Mouse (Mus musculus): ENCODE data around the gene Ripply2. TPM values are rescaled to one million over a fixed set of nuclear protein-coding genes. Genes with fewer than 3 reads are reported as not detected.

Ripply2 gene
- polyA plus RNA-seq, 1 experiment from 2014 or later = 6.8 TPM

GRCm38 (mm10) chr9:86991758-86992157 lies 23.6 kb upstream of the Ripply2 start:
- 90% methylated on average over 8 of the region's 8 CpGs for WGBS
- H3K27ac ChIP-seq (replicated peaks) = no peak overlapping the region
- no peaks in the 10 kb centered on the region for H3K27me3 ChIP-seq
- H3K4me1 ChIP-seq = no peaks in the 10 kb centered on the region
- no peak overlapping the region for H3K4me3 ChIP-seq
- H3K9ac ChIP-seq (replicated peaks) = no peak overlapping the region
- H3K36me3 ChIP-seq = no peaks in the 10 kb centered on the region
- ATAC-seq (replicated peaks) = no peak
- no peak overlapping the region for H3K4me2 ChIP-seq (replicated peaks)
- H3K9me3 ChIP-seq = no peaks in the 10 kb centered on the region

- Histone ChIP-seq H3K4me2 (replicated peaks) (no peak overlapping the region), H3K4me3 (no peak overlapping the region), H3K4me1 (no peaks in the 10 kb centered on the region), H3K36me3 (no peaks in the 10 kb centered on the region), H3K9me3 (no peaks in the 10 kb centered on the region), H3K9ac (replicated peaks) (no peak overlapping the region), H3K27ac (replicated peaks) (no peak overlapping the region), H3K27me3 (no peaks in the 10 kb centered on the region)
- WGBS = 70% methylated on average over 3 of the region's 3 CpGs
- no peak for ATAC-seq (replicated peaks)
Observed at GRCm38 (mm10) chr9:86997046-86997691, 18.2 kb upstream of the Ripply2 start.

GRCm38 (mm10) chr9:86999956-87000582 lies 15.3 kb upstream of the Ripply2 start:
- Histone ChIP-seq H3K36me3 (no peaks in the 10 kb centered on the region), H3K4me3 (no peak overlapping the region), H3K27ac (replicated peaks) (no peak overlapping the region), H3K27me3 (no peaks in the 10 kb centered on the region), H3K9me3 (no peaks in the 10 kb centered on the region), H3K4me2 (replicated peaks) (no peak overlapping the region), H3K4me1 (no peaks in the 10 kb centered on the region), H3K9ac (replicated peaks) (no peak overlapping the region)
- no peak for ATAC-seq (replicated peaks)
- 63% methylated on average over 2 of the region's 2 CpGs for WGBS

GRCm38 (mm10) chr9:87004701-87005434 lies 10.5 kb upstream of the Ripply2 start:
- H3K4me1 ChIP-seq = peaks cover 10% of the 10 kb centered on the region; the same call in 1 of the 2 replicates
- WGBS = 72% methylated on average over 6 of the region's 6 CpGs
- no peak overlapping the region for H3K4me3 ChIP-seq

GRCm38 (mm10) chr9:87005435-87005779 lies 9.9 kb upstream of the Ripply2 start:
- Histone ChIP-seq H3K4me1 (peaks cover 10% of the 10 kb centered on the region; the same call in 1 of the 2 replicates), H3K36me3 (no peaks in the 10 kb centered on the region), H3K27me3 (no peaks in the 10 kb centered on the region), H3K4me2 (replicated peaks) (no peak overlapping the region), H3K4me3 (no peak overlapping the region), H3K27ac (replicated peaks) (no peak overlapping the region), H3K9ac (replicated peaks) (no peak overlapping the region), H3K9me3 (no peaks in the 10 kb centered on the region)
- 63% methylated on average over 5 of the region's 5 CpGs for WGBS
- ATAC-seq (replicated peaks) = no peak

More at GRCm38 (mm10) chr9:87004701-87005434, 10.5 kb upstream of the Ripply2 start:
- H3K36me3 ChIP-seq = no peaks in the 10 kb centered on the region
- no peak overlapping the region for H3K9ac ChIP-seq (replicated peaks)
- ATAC-seq (replicated peaks) = no peak
- H3K27ac ChIP-seq (replicated peaks) = no peak overlapping the region
- H3K27me3 ChIP-seq = no peaks in the 10 kb centered on the region
- no peak overlapping the region for H3K4me2 ChIP-seq (replicated peaks)
- no peaks in the 10 kb centered on the region for H3K9me3 ChIP-seq

GRCm38 (mm10) chr9:87008507-87008906 lies 6.8 kb upstream of the Ripply2 start:
- Histone ChIP-seq H3K36me3 (no peaks in the 10 kb centered on the region), H3K4me1 (peaks cover 10% of the 10 kb centered on the region; the same call in 1 of the 2 replicates), H3K4me3 (no peak overlapping the region), H3K27me3 (no peaks in the 10 kb centered on the region), H3K4me2 (replicated peaks) (no peak overlapping the region), H3K9me3 (no peaks in the 10 kb centered on the region), H3K9ac (replicated peaks) (no peak overlapping the region), H3K27ac (replicated peaks) (no peak overlapping the region)
- WGBS = 44% methylated on average over 6 of the region's 6 CpGs
- ATAC-seq (replicated peaks) = peak; percentile 49; the same call in 1 of the 2 replicates

- Histone ChIP-seq H3K36me3 (no peaks in the 10 kb centered on the region), H3K27me3 (no peaks in the 10 kb centered on the region), H3K4me1 (peaks cover 10% of the 10 kb centered on the region; the same call in 1 of the 2 replicates), H3K4me2 (replicated peaks) (no peak overlapping the region), H3K4me3 (no peak overlapping the region), H3K9ac (replicated peaks) (no peak overlapping the region), H3K9me3 (no peaks in the 10 kb centered on the region), H3K27ac (replicated peaks) (no peak overlapping the region)
- 34% methylated on average over 1 of the region's 1 CpGs for WGBS
- peak; percentile 87 for ATAC-seq (replicated peaks)
Observed at GRCm38 (mm10) chr9:87008919-87009318, 6.4 kb upstream of the Ripply2 start.

GRCm38 (mm10) chr9:87015938-87016294 lies 579 bp downstream of the Ripply2 start:
- H3K9ac ChIP-seq (replicated peaks) = peak overlapping the region; percentile 75
- ATAC-seq (replicated peaks) = peak; percentile 77
- 4% methylated on average over 10 of the region's 10 CpGs for WGBS
- H3K27me3 ChIP-seq = 0 out of 2 replicates have a peak, but pooled peaks cover 3% of the 10 kb centered on the region
- peak overlapping the region; percentile 90 for H3K4me2 ChIP-seq (replicated peaks)
- H3K27ac ChIP-seq (replicated peaks) = no peak overlapping the region
- no peaks in the 10 kb centered on the region for H3K36me3 ChIP-seq
- peaks cover 10% of the 10 kb centered on the region for H3K4me1 ChIP-seq
- H3K9me3 ChIP-seq = no peaks in the 10 kb centered on the region
- H3K4me3 ChIP-seq = peak overlapping the region; percentile 60

- under 1% methylated on average over 52 of the region's 52 CpGs for WGBS
- Histone ChIP-seq H3K4me3 (peak within 1 kb of the TSS; percentile 70), H3K9me3 (no peaks in the 10 kb centered on the region), H3K27ac (replicated peaks) (peak within 1 kb of the TSS; percentile 78), H3K36me3 (no peaks in the 10 kb centered on the region), H3K4me1 (peaks cover 20% of the 10 kb centered on the region), H3K27me3 (no peaks in the 10 kb centered on the region), H3K4me2 (replicated peaks) (peak within 1 kb of the TSS; percentile 67), H3K9ac (replicated peaks) (peak within 1 kb of the TSS; percentile 77)
- ATAC-seq (replicated peaks) = peak; percentile 99
Observed at GRCm38 (mm10) chr9:87021778-87022523, 6.6 kb downstream of the Ripply2 start, which contains the start of gene Cyb5r4. Gene Cyb5r4, plus strand, starts transcription at chr9:87022014.

- H3K4me2 ChIP-seq (replicated peaks) = no peak overlapping the region
- H3K27me3 ChIP-seq = no peaks in the 10 kb centered on the region
- no peak for ATAC-seq (replicated peaks)
- H3K27ac ChIP-seq (replicated peaks) = no peak overlapping the region
- H3K36me3 ChIP-seq = peaks cover 7% of the 10 kb centered on the region
- WGBS = 87% methylated on average over 6 of the region's 6 CpGs
- no peaks in the 10 kb centered on the region for H3K9me3 ChIP-seq
- H3K4me3 ChIP-seq = no peak overlapping the region
- H3K4me1 ChIP-seq = peaks cover 20% of the 10 kb centered on the region
- no peak overlapping the region for H3K9ac ChIP-seq (replicated peaks)
Observed at GRCm38 (mm10) chr9:87025764-87026163, 10.4 kb downstream of the Ripply2 start.

GRCm38 (mm10) chr9:87027423-87028084 lies 12.2 kb downstream of the Ripply2 start:
- Histone ChIP-seq H3K27ac (replicated peaks) (no peak overlapping the region), H3K4me3 (no peak overlapping the region), H3K36me3 (peaks cover 7% of the 10 kb centered on the region), H3K27me3 (no peaks in the 10 kb centered on the region), H3K4me1 (peaks cover 12% of the 10 kb centered on the region), H3K9me3 (no peaks in the 10 kb centered on the region), H3K9ac (replicated peaks) (no peak overlapping the region), H3K4me2 (replicated peaks) (no peak overlapping the region)
- ATAC-seq (replicated peaks) = peak; percentile 73
- 43% methylated on average over 8 of the region's 8 CpGs for WGBS

All from forebrain, embryonic 15.5 days (tissue).